Mouse (Mus musculus) cerebellum, adult 9-10 months (tissue): ENCODE measurements around the gene Nprl2.
A peak's percentile ranks its signal among the peaks of the same experiment; 100 is the strongest.
"Not testable (repeated sequence)": the region's sequence is repeated elsewhere in the genome, so short reads cannot be mapped to it uniquely, and the experiment has no call there.

Experiments
- DNase-seq: peaks from one replicate; pipeline ENCODE4 v3.0.0; 2022

The Nprl2 gene

GRCm38 (mm10) chr9:107555031-107555457, 13.0 kb downstream of the Nprl2 start:
- no peak for DNase-seq

- no peak for DNase-seq
These were observed 13.7 kb downstream of the Nprl2 start for GRCm38 (mm10) chr9:107555701-107556100.

GRCm38 (mm10) chr9:107556346-107556745, 14.3 kb downstream of the Nprl2 start:
- no peak for DNase-seq

- peak; percentile 95 for DNase-seq
These were observed 21.1 kb downstream of the Nprl2 start, which contains the start of gene Tusc2 for GRCm38 (mm10) chr9:107563029-107563581. Gene Tusc2, plus strand, starts transcription at chr9:107563255.

GRCm38 (mm10) chr9:107565556-107565955, 23.5 kb downstream of the Nprl2 start:
- not testable (repeated sequence) for DNase-seq

GRCm38 (mm10) chr9:107566041-107566709, 24.1 kb downstream of the Nprl2 start:
- peak; percentile 83 for DNase-seq

GRCm38 (mm10) chr9:107566855-107567254, 24.8 kb downstream of the Nprl2 start:
- DNase-seq: no peak

- DNase-seq: no peak
These were observed 25.8 kb downstream of the Nprl2 start, which contains the start of gene Hyal2 for GRCm38 (mm10) chr9:107567702-107568319. Gene Hyal2, plus strand, starts transcription at chr9:107567945.

GRCm38 (mm10) chr9:107568331-107569261, 26.6 kb downstream of the Nprl2 start:
- peak; percentile 84 for DNase-seq

- DNase-seq: no peak
These were observed 27.2 kb downstream of the Nprl2 start for GRCm38 (mm10) chr9:107569270-107569669.

- no peak for DNase-seq
These were observed 28.0 kb downstream of the Nprl2 start for GRCm38 (mm10) chr9:107570016-107570415.

- no peak for DNase-seq
These were observed 28.8 kb downstream of the Nprl2 start for GRCm38 (mm10) chr9:107570845-107571244.

- DNase-seq: no peak
These were observed 29.7 kb downstream of the Nprl2 start for GRCm38 (mm10) chr9:107571534-107572326.

GRCm38 (mm10) chr9:107572327-107572662, 30.3 kb downstream of the Nprl2 start:
- no peak for DNase-seq

GRCm38 (mm10) chr9:107573774-107574173, 31.7 kb downstream of the Nprl2 start:
- not testable (repeated sequence) for DNase-seq

GRCm38 (mm10) chr9:107575579-107576356, 33.7 kb downstream of the Nprl2 start:
- no peak for DNase-seq

- DNase-seq: no peak
These were observed 34.5 kb downstream of the Nprl2 start, which contains the start of gene Hyal1 for GRCm38 (mm10) chr9:107576357-107577107. Gene Hyal1, plus strand, starts transcription at chr9:107576927.

- DNase-seq: no peak
These were observed 35.8 kb downstream of the Nprl2 start for GRCm38 (mm10) chr9:107577871-107578270.

- DNase-seq: no peak
These were observed 36.6 kb downstream of the Nprl2 start, which contains the start of gene Naa80 for GRCm38 (mm10) chr9:107578587-107578986. Gene Naa80, plus strand, starts transcription at chr9:107578887.
